Mouse (Mus musculus) kidney, postnatal 25 days (tissue): ENCODE results near the gene Acyp2.

ENCODE experiments used
- DNase-seq, 2 experiments: peaks; one replicate each; pipeline ENCODE4 v3.0.0; 2021; ENCODE audit warnings: mixed read lengths in 2 of 2

The Acyp2 gene

DNA sequence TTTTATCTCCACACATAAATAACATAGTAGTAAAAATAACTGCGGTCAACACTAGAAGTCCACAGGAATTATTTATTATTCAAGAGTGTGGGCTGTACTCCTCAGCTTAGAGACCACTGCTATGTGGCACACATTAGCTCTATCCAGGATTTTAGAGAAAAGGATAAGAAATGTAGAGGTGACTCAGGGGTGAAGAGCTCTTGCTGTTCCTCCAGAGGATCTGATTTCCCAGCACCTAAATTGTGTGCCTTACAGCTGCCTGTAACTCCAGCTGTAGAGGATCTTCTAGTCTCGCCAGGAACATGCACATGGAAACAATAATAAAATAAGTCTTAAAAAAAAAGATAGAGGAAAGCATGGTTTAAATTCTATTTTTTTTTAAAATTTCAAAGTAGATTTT lies 70.5 kb downstream of the Acyp2 start:
- DNase-seq: no peak

DNA sequence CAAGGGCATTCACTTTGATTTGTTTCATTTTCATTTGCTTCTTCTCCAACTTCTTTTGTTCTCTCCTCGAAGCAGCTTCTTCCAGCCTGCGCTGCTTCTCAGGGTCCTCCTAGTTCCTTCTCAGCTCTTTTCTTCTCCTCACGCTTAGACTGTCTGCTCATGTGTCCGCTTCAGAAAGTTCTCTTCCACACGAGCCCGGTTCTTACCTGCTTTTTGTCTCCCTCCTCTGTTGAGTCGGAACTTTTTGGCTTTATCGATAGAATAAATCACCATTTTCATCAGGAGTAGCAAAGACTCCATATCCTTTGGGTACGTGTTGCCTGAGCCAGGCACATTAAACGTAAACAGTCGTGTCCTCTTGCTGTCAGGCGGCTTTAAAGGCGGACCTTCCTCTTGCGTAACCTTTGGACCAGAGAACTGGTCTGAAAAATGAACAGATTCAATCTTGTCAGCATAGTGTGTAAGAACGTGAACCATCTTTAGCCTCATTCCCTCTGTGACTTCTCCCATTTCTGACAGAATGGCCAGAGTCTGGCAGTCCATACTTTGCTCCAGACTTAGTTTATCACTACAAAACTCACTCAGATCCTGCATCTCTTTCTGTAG lies 76.5 kb downstream of the Acyp2 start:
- DNase-seq: no peak

DNA sequence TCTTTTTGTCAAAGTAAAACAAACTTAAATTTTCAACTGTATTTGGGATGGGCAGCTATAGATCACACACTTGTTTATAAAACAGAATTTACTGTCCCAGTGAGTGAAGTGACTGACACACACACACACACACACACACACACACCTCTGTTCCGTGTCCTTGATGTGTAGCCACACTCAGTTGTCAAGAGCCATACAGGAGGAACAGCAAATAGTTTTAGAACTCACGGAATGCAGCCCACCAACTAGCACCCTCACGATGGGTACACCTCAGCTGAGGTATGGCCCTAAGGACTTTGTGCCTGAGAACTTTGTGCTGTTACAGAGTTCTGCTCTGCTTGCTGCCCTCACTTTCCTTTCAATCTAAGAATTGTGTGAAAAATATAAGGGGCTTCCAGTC lies 78.8 kb downstream of the Acyp2 start:
- no peak for DNase-seq

DNA sequence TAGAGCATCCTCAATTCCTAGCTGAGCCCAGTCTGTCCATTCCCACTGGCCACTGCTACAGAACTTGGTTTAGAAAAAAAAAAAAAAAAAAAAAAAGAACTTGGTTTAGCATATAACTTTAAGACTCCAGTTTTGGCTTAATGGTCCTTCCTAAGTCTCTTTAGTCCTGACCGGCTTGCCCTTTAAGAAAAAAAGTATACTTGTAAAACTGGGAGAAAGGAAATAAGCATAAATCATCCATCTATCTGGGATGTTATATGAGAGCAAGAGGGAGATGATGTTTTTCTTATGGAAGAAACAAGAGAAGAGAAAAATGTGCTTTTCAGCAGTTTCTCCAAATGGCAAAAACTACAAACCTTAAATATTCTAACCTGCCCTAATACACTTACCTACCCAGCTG lies 89.2 kb downstream of the Acyp2 start:
- DNase-seq: no peak

DNA sequence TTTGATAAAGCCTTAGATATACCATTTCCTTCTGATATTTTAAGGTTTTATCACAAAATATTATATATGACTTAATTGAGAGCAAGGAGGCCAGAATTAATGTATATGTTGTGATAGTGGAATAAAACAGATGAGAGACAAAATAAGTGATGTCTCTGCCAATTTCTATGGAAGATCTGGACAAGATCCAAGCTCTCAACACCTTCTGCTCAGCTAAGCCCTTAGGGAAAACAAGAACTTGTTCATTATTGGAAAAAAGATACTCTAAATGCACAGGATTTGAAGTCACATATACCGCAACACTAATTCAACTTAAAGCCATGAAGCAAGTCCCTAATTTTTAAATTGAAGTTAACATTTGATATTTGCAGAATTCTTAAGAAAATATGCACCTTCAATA lies 96.0 kb downstream of the Acyp2 start:
- DNase-seq: no peak

DNA sequence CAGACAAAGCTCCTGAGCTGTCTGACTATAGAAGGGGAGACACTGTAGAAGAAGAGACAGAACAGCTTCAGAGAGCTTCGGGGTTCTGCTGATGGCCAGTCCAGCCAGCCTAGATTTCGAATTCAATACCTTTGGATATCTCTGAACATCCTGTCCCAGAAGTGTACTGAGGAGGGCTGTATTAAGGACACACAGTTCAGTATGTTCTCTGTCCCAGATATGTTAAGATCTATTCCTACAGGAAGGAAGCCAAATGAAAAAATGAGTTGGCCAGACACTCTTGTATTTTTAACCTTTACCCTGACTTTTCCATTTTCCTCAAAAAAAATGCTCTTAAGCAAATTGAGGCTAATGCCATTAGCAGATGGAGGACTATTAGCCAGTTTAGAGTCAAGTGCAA lies 132.3 kb downstream of the Acyp2 start:
- no peak for DNase-seq

DNA sequence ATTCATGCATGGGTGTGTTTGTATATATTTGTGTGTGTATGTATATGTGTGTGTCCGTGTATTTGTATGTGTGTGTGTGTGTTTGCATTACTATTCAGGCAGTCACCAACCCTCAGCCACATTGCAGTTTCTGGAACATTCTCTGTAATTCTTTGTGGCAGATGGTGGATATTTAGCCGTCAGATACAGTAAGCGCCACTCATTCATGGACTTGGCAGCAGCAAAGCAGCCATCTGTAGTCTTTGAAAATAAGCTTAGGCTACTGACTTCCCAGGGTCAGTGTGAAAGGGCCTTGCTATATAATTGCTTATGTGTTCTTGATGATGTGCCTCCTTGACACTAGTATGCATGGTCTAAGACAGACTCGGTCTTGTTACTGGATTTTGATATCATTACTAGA lies 141.2 kb downstream of the Acyp2 start:
- no peak for DNase-seq

DNA sequence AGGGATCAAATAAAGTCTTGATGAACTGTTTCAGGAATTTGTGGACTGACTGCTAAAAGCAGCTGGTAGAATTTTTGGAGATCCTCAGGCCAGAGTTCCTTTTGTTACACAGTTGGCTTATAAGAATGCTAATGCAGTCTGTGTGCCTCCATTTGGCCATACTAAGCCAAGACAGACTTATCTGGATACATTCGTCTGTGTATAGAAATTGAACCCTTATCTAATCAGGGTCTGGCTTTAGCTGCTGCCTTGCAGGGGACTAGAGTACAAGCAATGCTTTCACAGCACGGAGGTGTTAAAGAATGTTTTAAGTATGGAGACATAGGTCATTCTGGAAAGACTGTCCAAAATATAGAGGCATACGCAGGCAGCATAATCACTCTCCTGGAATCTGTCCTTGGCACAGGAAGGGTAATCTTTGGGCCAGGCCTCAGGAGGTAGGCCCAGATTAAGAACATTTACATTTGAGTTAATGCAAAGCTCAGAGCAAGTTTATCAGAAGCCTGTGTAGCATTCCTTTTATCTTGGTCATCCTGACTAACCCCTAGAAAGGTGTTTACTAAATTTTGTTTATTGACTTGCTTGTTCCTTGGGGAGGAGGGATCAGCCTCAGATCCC lies 150.5 kb downstream of the Acyp2 start:
- DNase-seq: no peak

DNA sequence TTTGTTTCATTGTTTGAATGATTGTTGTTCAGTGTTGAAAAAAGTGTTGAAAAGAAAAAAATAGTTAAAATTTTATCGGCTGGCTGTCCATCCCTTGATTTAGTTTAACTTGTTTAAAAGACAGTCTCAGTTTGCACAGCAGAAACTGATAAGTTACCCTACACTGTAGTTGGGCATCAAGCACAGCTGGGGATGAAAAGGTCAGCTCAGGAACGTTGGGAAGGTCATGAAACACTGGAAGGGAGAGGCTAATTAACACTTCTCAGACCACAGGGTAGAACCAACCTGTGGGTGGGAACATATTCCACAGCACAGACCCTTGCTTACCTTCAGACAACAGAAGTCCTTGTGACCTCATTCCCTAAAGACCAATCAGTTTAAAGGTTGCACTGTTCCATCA lies 152.2 kb downstream of the Acyp2 start:
- no peak for DNase-seq

DNA sequence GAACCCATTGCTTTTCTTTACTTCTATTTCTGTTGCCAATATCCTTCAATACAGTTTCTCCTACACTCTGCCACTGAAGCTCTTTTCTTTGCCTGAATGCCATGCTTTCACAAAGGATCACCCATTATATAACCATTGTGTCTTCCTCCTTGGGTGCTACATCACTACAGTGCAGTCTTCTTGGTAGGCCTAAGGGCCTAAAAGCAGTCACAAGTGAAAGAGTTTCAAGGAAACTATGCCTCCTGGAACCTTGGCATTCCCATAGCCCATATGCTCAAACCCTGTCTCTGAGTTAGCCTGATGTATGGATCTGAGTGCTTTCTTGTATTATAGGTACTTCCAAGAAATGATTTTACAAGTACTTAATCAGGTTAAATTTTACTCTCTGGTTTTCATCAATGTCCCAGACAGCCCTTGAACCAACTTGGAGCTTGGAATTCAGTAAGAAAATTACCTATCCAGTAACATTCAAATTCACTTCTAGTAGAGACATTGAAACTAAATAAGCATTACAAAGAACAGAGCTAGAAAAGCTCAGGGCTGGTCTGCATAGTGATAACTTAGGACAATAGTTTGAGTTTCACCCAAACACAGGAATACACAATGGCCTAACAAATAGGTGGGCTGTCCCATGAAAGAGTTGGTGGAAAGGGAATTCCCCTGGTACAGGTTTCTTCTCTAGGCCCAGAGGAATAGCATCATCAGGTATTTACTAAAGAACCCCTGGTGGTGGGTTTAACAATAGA lies 157.7 kb downstream of the Acyp2 start:
- DNase-seq: no peak

DNA sequence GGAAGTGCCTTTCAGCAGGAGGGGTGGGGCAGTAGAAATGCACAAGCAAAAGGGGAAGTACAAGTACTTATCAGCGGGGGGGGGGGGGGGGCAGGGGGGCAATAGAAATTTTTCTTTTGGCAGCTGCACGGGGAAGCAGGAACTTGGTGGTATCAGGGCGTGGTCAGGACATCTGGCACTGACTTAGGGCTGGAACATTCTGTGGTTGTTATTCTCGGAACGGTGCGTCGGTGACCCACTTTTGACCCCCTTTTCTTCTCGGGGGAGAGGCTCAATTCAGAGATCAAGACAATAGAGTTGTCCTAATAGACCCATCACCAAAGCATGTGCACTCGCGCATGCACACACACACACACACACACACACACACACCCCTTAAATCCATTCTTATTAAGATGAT lies 161.2 kb downstream of the Acyp2 start:
- no peak for DNase-seq

DNA sequence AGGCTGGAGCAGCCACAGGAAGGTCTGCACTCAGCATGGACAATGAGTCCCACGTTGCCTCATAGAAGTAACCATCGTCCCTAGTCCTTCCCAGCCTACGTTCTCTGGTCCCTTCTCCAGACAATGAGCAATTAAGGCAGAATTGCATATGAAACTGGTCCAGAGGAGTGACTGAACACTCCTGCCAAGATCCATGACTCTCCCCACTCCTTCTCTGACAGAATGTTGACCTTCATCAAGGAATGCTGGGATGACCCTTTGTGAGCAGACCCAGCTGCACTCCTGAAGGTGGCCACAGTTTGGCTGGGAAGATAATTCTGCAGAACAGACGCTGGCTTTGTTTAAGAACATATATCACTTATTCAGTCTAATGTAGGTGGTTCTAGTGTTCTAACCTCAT lies 166.1 kb downstream of the Acyp2 start:
- DNase-seq: no peak

DNA sequence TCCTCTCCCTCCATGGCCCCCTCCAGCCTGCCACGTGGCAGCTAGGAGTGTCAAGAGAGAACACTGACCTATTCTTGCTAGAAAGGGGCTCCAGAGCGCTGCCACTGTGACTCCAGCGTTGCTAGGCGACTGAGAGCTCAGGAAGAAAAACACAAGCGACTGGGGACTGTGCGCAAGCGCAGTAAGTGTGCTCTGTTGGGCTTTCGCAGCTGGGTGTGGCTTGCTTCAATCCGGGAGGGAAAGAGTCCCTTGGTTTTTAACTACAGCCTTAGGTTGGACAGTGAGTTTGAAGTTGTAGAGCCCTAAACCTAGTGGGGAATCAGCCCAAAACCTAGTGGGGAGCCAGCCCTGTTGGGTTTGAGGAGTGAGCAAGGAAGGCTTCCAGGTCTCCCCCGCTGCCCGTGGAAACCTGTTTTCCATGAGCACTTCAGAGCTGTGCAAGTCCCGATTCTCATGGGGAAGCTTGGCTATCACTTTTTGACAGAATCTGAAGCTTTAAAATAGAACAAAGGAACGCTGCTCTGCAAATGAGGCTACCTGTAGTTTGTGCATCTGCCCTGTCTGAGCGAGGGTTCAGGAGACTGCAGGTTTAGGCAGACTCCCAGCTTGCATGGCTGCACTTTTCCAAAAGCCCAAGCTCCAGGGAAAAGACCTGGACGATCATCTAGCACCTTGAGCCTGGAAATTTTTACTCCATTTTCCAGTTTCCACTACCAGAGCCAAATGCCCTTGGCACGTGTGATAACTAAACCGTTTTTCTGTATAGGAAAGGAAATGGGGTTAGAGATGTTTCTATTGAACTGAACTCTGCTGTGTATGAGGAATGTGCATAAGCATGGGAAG lies 177.4 kb downstream of the Acyp2 start, which contains the start of gene 4930505A04Rik:
4930505A04Rik (minus strand) TSS at position 77 of the 843 bp plus-strand sequence.
- DNase-seq: peak; percentile 92 to 94

DNA sequence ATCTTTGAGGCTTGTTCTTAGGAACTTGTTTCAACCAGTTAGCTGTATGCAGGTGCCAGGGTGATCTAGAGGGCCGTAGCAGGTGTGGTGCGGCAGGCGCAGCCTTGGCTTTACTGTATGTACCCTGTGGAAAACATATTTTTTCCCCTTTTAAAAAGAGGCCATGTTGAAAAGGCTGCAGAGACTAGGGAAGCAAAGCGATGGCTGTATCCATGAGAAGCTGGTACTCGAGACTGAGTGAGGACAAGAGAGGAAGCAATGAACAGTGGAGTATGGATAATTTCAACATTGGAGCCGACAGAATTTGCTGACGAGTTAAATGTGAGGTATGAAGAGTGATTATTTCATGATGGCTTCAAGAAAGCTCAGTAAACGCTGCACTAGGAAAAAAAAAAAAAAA lies 178.2 kb downstream of the Acyp2 start:
- DNase-seq: no peak
